Mouse (Mus musculus): ENCODE measurements at regions not wholly inside any gene's neighbourhood (a gene's known extent, or its start where the extent isn't known, plus 50 kb on each side); places are given as distances from the start of the nearest gene placed in this dataset.

DNA sequence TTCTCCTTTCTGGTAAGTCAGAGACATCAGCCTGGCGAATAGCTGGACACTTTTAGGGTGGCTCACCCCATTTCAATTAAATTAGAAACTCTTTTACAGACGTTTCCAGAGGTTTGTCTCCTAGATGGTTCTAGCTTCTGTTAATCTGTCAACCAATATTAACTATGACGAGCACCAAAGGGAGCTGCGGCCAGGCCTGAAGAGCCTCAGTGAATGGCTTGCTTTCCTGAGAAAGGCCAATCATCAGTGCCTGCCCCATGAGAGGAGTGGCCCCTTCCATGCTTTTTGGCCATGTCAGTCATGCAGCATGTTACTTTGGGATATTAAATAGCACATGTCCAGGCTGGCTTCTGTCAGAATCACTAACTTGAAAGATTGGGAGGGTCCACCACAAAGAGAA lies 296.6 kb upstream of the Id2 start:
- no peaks in the 10 kb centered on the region for H3K36me3 ChIP-seq (replicated peaks in 1 of 2; ENCODE audit: control insufficient read depth in 1 of 2, insufficient read depth in 1 of 2, low read length in 1 of 2)
- H3K4me3 ChIP-seq (replicated peaks in 1 of 3; ENCODE audit: low read depth in 2 of 3, low read length in 2 of 3, poor library complexity in 1 of 3), result no peak overlapping the region
- H3K27me3 ChIP-seq (replicated peaks), result no peaks in the 10 kb centered on the region
- no peak overlapping the region for H3K4me2 ChIP-seq (ENCODE audit: insufficient read depth, low read depth, poor library complexity, severe bottlenecking)
- no peak for DNase-seq (ENCODE audit: extremely low read depth)
- in situ Hi-C loops (cut with MboI; ENCODE audit: low pct_ligation_motif_present, low pct_unique_long_range_greater_than_20kb, low sequenced_read_pairs) (no loop called here), dilution Hi-C loops (cut with MboI; ENCODE audit: extremely low pct_ligation_motif_present, extremely low pct_unique_long_range_greater_than_20kb, low sequenced_read_pairs) (no loop called here)
- H3K9ac ChIP-seq (ENCODE audit: insufficient read depth, low read depth), result no peak overlapping the region
- H3K9me3 ChIP-seq (replicated peaks; ENCODE audit: low read length), result no peaks in the 10 kb centered on the region
- H3K4me1 ChIP-seq (ENCODE audit: control insufficient read depth in 1 of 2, insufficient read depth in 2 of 2), result peaks cover 4 to 22% of the 10 kb centered on the region in 2 experiments; a peak in 3 of 4 replicates
- TF ChIP-seq SIN3A (IDR thresholded peaks at IDR 0.05; ENCODE audit: low read length) (no peak), POLR2AphosphoS2 (IDR thresholded peaks at IDR 0.05; ENCODE audit: low read depth, low read length) (no peak), MAX (IDR thresholded peaks at IDR 0.05; ENCODE audit: low read length) (no peak), MAFK (IDR thresholded peaks at IDR 0.05; ENCODE audit: insufficient replicate concordance, low read length) (no peak)
- H3K27ac ChIP-seq (ENCODE audit: insufficient read depth, low read depth), result no peak overlapping the region
- H3K79me2 ChIP-seq (replicated peaks; ENCODE audit: control insufficient read depth, extremely low read depth, insufficient read depth, poor library complexity, severe bottlenecking), result no peaks in the 10 kb centered on the region

DNA sequence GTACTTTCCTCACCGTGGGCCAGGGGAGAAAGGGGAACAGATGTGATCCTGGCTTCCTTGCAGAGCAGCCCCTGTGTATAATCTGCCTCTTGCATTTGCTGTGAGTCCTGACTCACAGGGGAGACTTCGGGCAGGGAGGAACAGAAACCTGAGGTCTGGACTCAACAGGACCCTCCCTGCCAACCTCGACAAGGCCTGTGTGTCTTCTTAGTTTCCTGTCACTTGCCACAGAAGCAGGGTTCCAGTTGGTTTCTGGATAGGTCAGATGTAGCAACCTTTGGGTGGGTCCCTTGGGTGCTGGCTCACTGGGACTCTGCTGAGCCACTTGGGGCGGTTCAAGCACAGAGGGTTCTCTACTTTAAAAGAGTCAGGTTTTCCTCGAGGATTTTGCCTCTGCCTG lies 292.3 kb upstream of the Id2 start:
- H3K9ac ChIP-seq (ENCODE audit: insufficient read depth, low read depth), result no peak overlapping the region
- no peaks in the 10 kb centered on the region for H3K27me3 ChIP-seq (replicated peaks)
- no peaks in the 10 kb centered on the region for H3K36me3 ChIP-seq (replicated peaks in 1 of 2; ENCODE audit: control insufficient read depth in 1 of 2, insufficient read depth in 1 of 2, low read length in 1 of 2)
- no peaks in the 10 kb centered on the region for H3K79me2 ChIP-seq (replicated peaks; ENCODE audit: control insufficient read depth, extremely low read depth, insufficient read depth, poor library complexity, severe bottlenecking)
- H3K9me3 ChIP-seq (replicated peaks; ENCODE audit: low read length), result no peaks in the 10 kb centered on the region
- no peak overlapping the region for H3K27ac ChIP-seq (ENCODE audit: insufficient read depth, low read depth)
- dilution Hi-C loops (cut with MboI; ENCODE audit: extremely low pct_ligation_motif_present, extremely low pct_unique_long_range_greater_than_20kb, low sequenced_read_pairs) (no loop called here), in situ Hi-C loops (cut with MboI; ENCODE audit: low pct_ligation_motif_present, low pct_unique_long_range_greater_than_20kb, low sequenced_read_pairs) (no loop called here)
- TF ChIP-seq BHLHE40 (IDR thresholded peaks at IDR 0.05; ENCODE audit: low read depth, low read length) (peak; percentile 18; the same call in 1 of the 2 replicates), JUN (IDR thresholded peaks at IDR 0.05; ENCODE audit: insufficient read depth, low read depth, low read length) (no peak), EP300 (IDR thresholded peaks at IDR 0.05; ENCODE audit: low read length) (peak; percentile 62), IRF4 (IDR thresholded peaks at IDR 0.05; ENCODE audit: low read depth, low read length) (peak; percentile 60)
- no peak overlapping the region for H3K4me2 ChIP-seq (ENCODE audit: insufficient read depth, low read depth, poor library complexity, severe bottlenecking)
- H3K4me1 ChIP-seq (ENCODE audit: control insufficient read depth in 1 of 2, insufficient read depth in 2 of 2), result peaks cover 4 to 26% of the 10 kb centered on the region in 2 experiments; a peak in 3 of 4 replicates
- H3K4me3 ChIP-seq (replicated peaks in 1 of 3; ENCODE audit: low read depth in 2 of 3, low read length in 2 of 3, poor library complexity in 1 of 3), result no peak overlapping the region
- peak; percentile 68 for DNase-seq (ENCODE audit: extremely low read depth)

DNA sequence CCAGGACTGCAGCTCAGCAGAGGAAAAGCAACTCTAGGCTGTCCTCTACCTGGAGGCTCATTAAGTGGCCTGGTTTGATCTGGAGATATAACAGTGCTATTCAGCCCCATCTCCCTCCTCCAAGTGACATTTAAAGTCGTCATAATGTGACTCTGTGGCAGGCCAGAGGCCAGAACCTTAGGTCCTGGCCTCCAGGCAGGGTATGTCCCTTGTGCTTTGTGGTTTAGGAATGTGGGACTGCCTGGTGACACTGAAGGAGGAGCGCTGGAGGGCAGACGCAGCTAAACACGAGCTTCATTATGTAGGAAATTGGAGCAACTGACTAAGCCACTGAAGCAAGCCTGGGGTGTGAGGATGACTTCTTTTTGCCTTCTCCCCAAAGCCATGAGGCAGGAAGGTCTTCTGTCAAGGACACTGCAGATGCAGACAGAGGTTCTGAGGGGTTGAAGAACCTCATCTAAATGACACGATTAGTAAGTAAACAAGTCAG lies 290.9 kb upstream of the Id2 start:
- in situ Hi-C loops (cut with MboI; ENCODE audit: low pct_ligation_motif_present, low pct_unique_long_range_greater_than_20kb, low sequenced_read_pairs), result no loop called here
- Histone ChIP-seq H3K27me3 (replicated peaks) (no peaks in the 10 kb centered on the region), H3K36me3 (replicated peaks in 1 of 2; ENCODE audit: control insufficient read depth in 1 of 2, insufficient read depth in 1 of 2, low read length in 1 of 2) (no peaks in the 10 kb centered on the region), H3K9me3 (replicated peaks; ENCODE audit: low read length) (no peaks in the 10 kb centered on the region), H3K4me3 (replicated peaks in 1 of 3; ENCODE audit: low read depth in 2 of 3, low read length in 2 of 3, poor library complexity in 1 of 3) (no peak overlapping the region), H3K9ac (ENCODE audit: insufficient read depth, low read depth) (no peak overlapping the region), H3K27ac (ENCODE audit: insufficient read depth, low read depth) (no peak overlapping the region), H3K79me2 (replicated peaks; ENCODE audit: control insufficient read depth, extremely low read depth, insufficient read depth, poor library complexity, severe bottlenecking) (no peaks in the 10 kb centered on the region), H3K4me1 (ENCODE audit: control insufficient read depth in 1 of 2, insufficient read depth in 2 of 2) (peaks cover 4 to 24% of the 10 kb centered on the region in 2 experiments; a peak in 3 of 4 replicates), H3K4me2 (ENCODE audit: insufficient read depth, low read depth, poor library complexity, severe bottlenecking) (no peak overlapping the region)
- TF ChIP-seq USF1 (IDR thresholded peaks at IDR 0.05; ENCODE audit: low read depth, low read length), result no peak
- TF ChIP-seq POLR2AphosphoS2 (IDR thresholded peaks at IDR 0.05; ENCODE audit: low read depth, low read length), result no peak
- no peak for TF ChIP-seq HCFC1 (IDR thresholded peaks at IDR 0.05; ENCODE audit: low read depth, low read length)
- no peak for TF ChIP-seq RCOR1 (conservative IDR thresholded peaks at IDR 0.05; ENCODE audit: low read depth, low read length)
- TF ChIP-seq NRF1 (IDR thresholded peaks at IDR 0.05; ENCODE audit: low read depth, low read length), result no peak
- TF ChIP-seq ZMIZ1 (IDR thresholded peaks at IDR 0.05; ENCODE audit: low read depth, low read length), result no peak
- TF ChIP-seq JUND (conservative IDR thresholded peaks at IDR 0.05; ENCODE audit: low read depth, low read length), result no peak
- no peak for TF ChIP-seq ZNF384 (IDR thresholded peaks at IDR 0.05; ENCODE audit: low read depth, low read length)
- no peak for TF ChIP-seq SIN3A (IDR thresholded peaks at IDR 0.05; ENCODE audit: low read length)
- no peak for TF ChIP-seq GABPA (IDR thresholded peaks at IDR 0.05; ENCODE audit: insufficient replicate concordance, low read depth, low read length)
- TF ChIP-seq CHD2 (IDR thresholded peaks at IDR 0.05; ENCODE audit: low read length), result no peak
- TF ChIP-seq PAX5 (IDR thresholded peaks at IDR 0.05; ENCODE audit: low read length), result no peak
- no peak for TF ChIP-seq MAFK (IDR thresholded peaks at IDR 0.05; ENCODE audit: insufficient replicate concordance, low read length)
- no peak for TF ChIP-seq KAT2A (IDR thresholded peaks at IDR 0.05; ENCODE audit: insufficient replicate concordance, low read length)
- TF ChIP-seq JUN (IDR thresholded peaks at IDR 0.05; ENCODE audit: insufficient read depth, low read depth, low read length), result no peak
- no peak for TF ChIP-seq UBTF (IDR thresholded peaks at IDR 0.05; ENCODE audit: low read depth, low read length)
- dilution Hi-C loops (cut with MboI; ENCODE audit: extremely low pct_ligation_motif_present, extremely low pct_unique_long_range_greater_than_20kb, low sequenced_read_pairs), result no loop called here
- no peak for DNase-seq (ENCODE audit: extremely low read depth)
